Mouse (Mus musculus) heart, embryonic 12.5 days (tissue): ENCODE measurements at regions not wholly inside any gene's neighbourhood (a gene's known extent, or its start where the extent isn't known, plus 50 kb on each side); places are given as distances from the start of the nearest gene placed in this dataset.

Source experiments
- ATAC-seq: fragments of 200-750 bp; cut with Nextera tagmentation; 2 replicates; pipeline ENCODE4 v1.8.0; 2017; ENCODE audit warnings: moderate TSS enrichment, moderate library complexity; ENCODE audit not compliant: insufficient number of reproducible peaks, low FRiP score
- H3K27ac ChIP-seq: fragments of 300-500 bp; sonication (generic); 2 replicates; pipeline ENCODE4 v1.5.1; 2016; ENCODE audit warnings: mild to moderate bottlenecking, moderate library complexity; ENCODE audit not compliant: poor library complexity, severe bottlenecking
- H3K27me3 ChIP-seq: fragments of 300-500 bp; sonication (generic); replicated peaks from 2 replicates; pipeline ENCODE4 v1.6.1; 2016; ENCODE audit warnings: mild to moderate bottlenecking, moderate library complexity
- H3K36me3 ChIP-seq: fragments of 300-500 bp; sonication (generic); 2 replicates; pipeline ENCODE4 v1.6.1; 2016; ENCODE audit warnings: mild to moderate bottlenecking, moderate library complexity
- H3K4me1 ChIP-seq: fragments of 300-500 bp; sonication (generic); replicated peaks from 2 replicates; pipeline ENCODE4 v1.6.1; 2016; ENCODE audit warnings: mild to moderate bottlenecking
- H3K4me2 ChIP-seq: fragments of 300-500 bp; sonication (generic); 2 replicates; pipeline ENCODE4 v1.6.1; 2016; ENCODE audit warnings: mild to moderate bottlenecking, moderate library complexity
- H3K4me3 ChIP-seq: fragments of 300-500 bp; sonication (generic); 2 replicates; pipeline ENCODE4 v1.5.1; 2016; ENCODE audit warnings: mild to moderate bottlenecking
- H3K9ac ChIP-seq: fragments of 300-500 bp; sonication (generic); 2 replicates; pipeline ENCODE4 v1.6.1; 2016; ENCODE audit warnings: mild to moderate bottlenecking, moderate library complexity
- H3K9me3 ChIP-seq: fragments of 300-500 bp; sonication (generic); replicated peaks from 2 replicates; pipeline ENCODE4 v1.6.1; 2016; ENCODE audit warnings: mild to moderate bottlenecking, moderate library complexity
- WGBS: fragments of 180-500 bp; shearing (Covaris S2); methylation state at CpG from one replicate; pipeline ENCODE4 v1.1.7; 2016; 5-methylcytosine and 5-hydroxymethylcytosine counted together

DNA sequence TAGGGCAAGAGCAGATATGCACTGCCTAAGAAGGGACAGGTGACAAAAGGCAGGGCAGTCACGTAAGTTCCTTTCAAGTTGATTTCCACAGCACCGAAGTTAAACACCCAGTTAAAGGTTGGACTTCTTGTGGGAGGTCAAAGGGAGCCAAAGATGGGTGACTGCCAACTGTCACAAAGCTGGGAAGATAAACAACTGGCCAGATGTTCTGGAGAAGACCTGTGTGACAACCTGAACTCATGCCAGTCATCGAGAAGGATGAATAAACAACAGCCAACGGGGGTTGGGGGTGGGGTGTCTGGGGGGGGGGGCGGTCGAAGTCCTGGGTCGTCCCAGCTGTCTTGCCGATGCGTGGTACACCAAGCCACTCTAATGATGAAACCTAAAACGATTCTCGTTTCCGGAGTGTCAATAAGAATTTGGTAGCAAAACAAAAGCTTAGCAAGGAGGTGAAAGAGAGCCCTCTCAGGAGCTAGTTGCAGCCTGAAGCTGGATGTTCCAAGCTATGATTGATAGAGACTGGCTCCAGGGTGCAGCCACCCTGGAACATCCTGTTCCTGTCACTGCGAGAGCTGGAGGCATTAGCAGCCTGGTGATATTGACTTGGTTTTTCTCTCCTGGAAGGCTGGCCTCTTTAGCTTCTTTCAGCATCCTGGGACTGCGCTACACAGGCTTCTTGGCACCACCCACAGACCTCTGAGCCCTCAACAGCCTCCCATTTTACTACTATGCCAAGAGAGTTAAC is 259.0 kb downstream of the Foxo1 start:
- H3K9me3 ChIP-seq: no peaks in the 10 kb centered on the region
- H3K36me3 ChIP-seq: no peaks in the 10 kb centered on the region
- 56% methylated on average over 14 of the region's 14 CpGs for WGBS
- H3K4me2 ChIP-seq: no peak overlapping the region
- no peak overlapping the region for H3K27ac ChIP-seq
- no peak overlapping the region for H3K9ac ChIP-seq
- no peak overlapping the region for H3K4me3 ChIP-seq
- no peak for ATAC-seq
- no peaks in the 10 kb centered on the region for H3K27me3 ChIP-seq
- no peaks in the 10 kb centered on the region for H3K4me1 ChIP-seq

DNA sequence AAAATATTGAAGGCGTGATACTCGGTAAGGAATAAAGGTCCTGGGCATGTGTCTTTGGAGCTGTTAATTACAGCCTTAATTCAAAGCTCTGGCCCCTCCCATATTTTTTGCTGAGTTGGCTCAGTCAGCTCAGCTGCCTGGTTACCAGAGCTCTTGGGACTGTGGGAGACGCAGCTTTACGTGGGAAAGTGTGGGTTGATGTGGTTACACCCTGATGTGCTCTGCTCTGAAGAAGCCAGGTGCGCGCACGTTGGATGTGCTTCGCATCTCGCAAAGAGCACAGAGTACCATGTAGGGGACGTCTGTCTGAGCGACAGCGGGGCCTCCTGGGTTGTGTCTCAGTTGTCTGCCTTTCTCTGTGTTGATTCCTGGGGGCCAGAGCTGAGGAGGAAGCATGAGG is 254.8 kb downstream of the Foxo1 start:
- WGBS: 81% methylated on average over 12 of the region's 12 CpGs
- no peaks in the 10 kb centered on the region for H3K36me3 ChIP-seq

DNA sequence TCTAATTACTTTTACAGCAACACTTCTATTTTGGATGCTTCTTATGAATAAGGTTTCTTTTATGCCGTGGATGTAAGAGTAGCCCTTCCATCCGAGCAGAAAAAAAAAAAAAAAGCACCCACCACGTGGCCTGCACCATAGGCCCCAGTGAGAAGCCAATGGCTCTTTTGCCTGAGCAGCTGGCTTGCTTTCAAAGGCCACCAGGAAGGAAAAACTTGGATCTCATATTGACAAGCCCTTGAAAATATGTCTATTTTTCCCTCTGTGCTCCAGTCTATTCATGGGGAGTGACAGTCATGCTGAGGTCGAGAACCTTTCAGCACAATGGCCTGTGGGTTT is 252.4 kb downstream of the Foxo1 start:
- WGBS: 40% methylated on average over 4 of the region's 4 CpGs
- Histone ChIP-seq H3K4me1 (peaks cover 9% of the 10 kb centered on the region), H3K4me2 (peak overlapping the region; percentile 45; the same call in 1 of the 2 replicates), H3K9ac (no peak overlapping the region), H3K4me3 (no peak overlapping the region), H3K27ac (no peak overlapping the region), H3K36me3 (no peaks in the 10 kb centered on the region), H3K9me3 (no peaks in the 10 kb centered on the region), H3K27me3 (no peaks in the 10 kb centered on the region)
- no peak for ATAC-seq

More for the DNA sequence above, 254.8 kb downstream of the Foxo1 start:
- no peak for ATAC-seq
- Histone ChIP-seq H3K27ac (no peak overlapping the region), H3K9me3 (no peaks in the 10 kb centered on the region), H3K4me1 (peaks cover 9% of the 10 kb centered on the region), H3K4me2 (no peak overlapping the region), H3K9ac (no peak overlapping the region), H3K27me3 (no peaks in the 10 kb centered on the region), H3K4me3 (no peak overlapping the region)

DNA sequence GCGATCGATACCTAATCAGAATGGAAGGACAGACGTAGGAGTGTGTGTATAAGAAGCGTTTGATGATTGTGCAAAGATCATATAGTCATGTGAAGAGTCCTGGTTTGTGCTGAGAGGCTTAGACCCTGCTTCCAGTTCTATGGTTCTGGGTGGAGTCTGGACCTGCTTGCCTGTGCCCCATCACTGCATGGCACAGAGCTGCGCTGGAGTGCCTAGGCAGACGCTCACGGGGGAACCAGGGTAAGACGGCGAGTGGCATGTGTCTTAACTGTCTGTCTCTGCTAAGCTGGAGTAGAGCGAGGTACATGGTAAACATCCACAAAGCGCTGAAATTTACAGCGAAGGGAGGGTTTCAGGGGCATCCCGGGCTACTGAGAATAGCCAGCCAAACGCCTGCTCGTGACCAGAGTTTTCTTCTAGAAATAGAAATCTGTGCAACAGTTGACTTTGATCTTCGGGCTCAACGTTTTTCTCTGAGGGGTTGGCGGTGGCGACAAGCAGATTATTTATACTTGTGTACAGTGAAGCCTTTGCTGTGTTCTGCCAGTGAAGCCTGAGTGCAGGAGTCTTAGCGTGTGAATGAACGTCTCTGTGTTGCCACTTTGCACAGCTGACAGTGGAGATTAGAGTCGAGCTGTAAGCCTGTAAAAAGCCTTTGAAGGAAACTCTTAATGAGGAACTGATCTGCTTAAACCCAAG is 251.9 kb downstream of the Foxo1 start:
- no peak for ATAC-seq
- no peaks in the 10 kb centered on the region for H3K9me3 ChIP-seq
- H3K4me3 ChIP-seq: no peak overlapping the region
- H3K27ac ChIP-seq: no peak overlapping the region
- no peak overlapping the region for H3K9ac ChIP-seq
- no peaks in the 10 kb centered on the region for H3K27me3 ChIP-seq
- peaks cover 9% of the 10 kb centered on the region for H3K4me1 ChIP-seq
- no peaks in the 10 kb centered on the region for H3K36me3 ChIP-seq
- H3K4me2 ChIP-seq: peak overlapping the region; percentile 45
- 47% methylated on average over 22 of the region's 22 CpGs for WGBS

DNA sequence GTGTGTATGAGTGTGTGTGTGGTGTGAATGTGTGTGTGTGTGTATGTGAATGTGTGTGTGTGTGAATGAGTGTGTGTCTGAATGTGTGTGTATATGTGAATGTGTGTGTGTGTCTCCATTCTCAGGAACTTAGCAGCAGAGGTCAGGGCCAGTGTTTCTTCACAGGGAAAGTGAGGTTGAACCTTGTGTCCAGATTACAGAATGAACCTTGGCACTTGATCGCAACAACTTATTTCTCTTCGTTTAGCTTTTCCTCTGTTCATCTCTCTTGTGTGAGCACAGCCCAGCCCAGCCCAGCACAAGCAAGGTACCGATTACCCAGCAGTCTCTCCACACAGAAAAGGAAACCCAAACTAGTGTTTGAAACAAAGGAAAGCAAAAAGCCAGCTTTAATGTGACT is 249.7 kb downstream of the Foxo1 start:
- Histone ChIP-seq H3K4me3 (no peak overlapping the region), H3K4me1 (peaks cover 19% of the 10 kb centered on the region), H3K27ac (no peak overlapping the region), H3K4me2 (no peak overlapping the region), H3K36me3 (no peaks in the 10 kb centered on the region), H3K9ac (no peak overlapping the region), H3K9me3 (no peaks in the 10 kb centered on the region), H3K27me3 (0 out of 2 replicates have a peak, but pooled peaks cover under 1% of the 10 kb centered on the region)
- 87% methylated on average over 3 of the region's 3 CpGs for WGBS
- no peak for ATAC-seq

DNA sequence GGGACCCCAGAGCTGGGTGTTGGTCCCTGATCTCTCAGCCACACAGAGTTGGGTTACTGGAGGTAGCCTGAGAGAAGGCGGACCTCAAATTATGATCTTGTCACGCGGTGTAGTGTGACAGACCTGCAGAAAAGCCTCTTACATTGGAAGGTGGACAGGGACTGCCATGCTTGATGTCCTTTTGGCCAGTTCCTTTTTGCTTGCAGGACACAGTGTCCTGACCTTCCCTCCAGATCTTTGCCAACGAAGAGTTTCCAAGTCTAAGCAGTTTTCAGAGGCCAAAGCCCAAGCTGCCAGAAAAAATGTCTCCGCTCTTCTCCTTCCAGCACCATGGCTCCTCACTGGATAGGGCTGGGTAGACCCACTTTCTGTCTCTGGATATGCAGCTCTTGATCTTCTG is 248.6 kb downstream of the Foxo1 start:
- ATAC-seq: no peak
- no peak overlapping the region for H3K4me3 ChIP-seq

DNA sequence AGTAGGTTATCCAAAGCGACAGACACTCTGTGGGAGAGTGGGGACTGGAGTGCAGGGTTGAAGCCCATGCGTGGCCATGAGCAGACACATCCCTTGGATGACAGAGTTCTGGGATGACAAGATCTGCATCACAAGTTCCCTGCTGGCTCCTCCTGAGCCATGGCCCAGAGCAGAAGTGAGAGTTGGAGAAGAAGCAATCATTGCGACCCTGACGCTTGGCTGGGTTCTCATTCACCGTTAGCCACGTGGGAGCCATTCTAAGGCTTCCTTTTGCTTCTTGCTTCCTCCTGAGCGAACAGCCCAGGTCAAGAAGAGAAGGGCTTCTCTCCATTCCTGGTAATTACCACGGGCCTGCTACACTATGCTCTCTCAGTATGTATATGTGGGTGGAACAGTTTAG is 244.6 kb downstream of the Foxo1 start:
- H3K4me1 ChIP-seq: peaks cover 10% of the 10 kb centered on the region
- no peak overlapping the region for H3K4me2 ChIP-seq
- H3K4me3 ChIP-seq: no peak overlapping the region
- H3K36me3 ChIP-seq: no peaks in the 10 kb centered on the region
- H3K27ac ChIP-seq: no peak overlapping the region
- WGBS: 80% methylated on average over 8 of the region's 8 CpGs
- no peak overlapping the region for H3K9ac ChIP-seq
- peaks cover 5% of the 10 kb centered on the region; the same call in 1 of the 2 replicates for H3K9me3 ChIP-seq
- ATAC-seq: no peak
- H3K27me3 ChIP-seq: 0 out of 2 replicates have a peak, but pooled peaks cover 4% of the 10 kb centered on the region

More for the DNA sequence above, 248.6 kb downstream of the Foxo1 start:
- no peak overlapping the region for H3K27ac ChIP-seq
- H3K36me3 ChIP-seq: no peaks in the 10 kb centered on the region
- WGBS: 93% methylated on average over 5 of the region's 5 CpGs
- H3K9me3 ChIP-seq: no peaks in the 10 kb centered on the region
- H3K9ac ChIP-seq: no peak overlapping the region
- no peak overlapping the region for H3K4me2 ChIP-seq
- 0 out of 2 replicates have a peak, but pooled peaks cover 4% of the 10 kb centered on the region for H3K27me3 ChIP-seq
- H3K4me1 ChIP-seq: peaks cover 19% of the 10 kb centered on the region

DNA sequence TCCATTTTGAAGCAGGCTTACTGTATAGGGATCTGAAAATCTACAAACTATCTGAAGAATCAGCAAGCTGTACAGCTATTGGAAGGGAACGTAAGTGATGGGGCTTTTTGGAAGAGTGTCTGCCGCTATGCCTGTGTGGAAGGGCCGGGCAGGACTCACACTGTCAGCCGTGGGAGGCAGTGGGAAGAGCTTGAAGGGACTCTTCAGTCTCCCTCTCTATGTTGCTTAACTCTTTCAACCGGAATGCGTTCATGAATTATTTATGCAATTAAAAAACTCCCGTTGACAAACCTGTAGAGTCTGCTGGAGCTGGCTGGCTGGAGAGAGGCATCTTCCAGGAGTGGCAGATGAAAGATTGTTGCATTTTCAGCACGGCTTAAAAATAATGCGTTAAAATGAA is 243.4 kb downstream of the Foxo1 start:
- H3K4me3 ChIP-seq: no peak overlapping the region
- H3K4me2 ChIP-seq: no peak overlapping the region
- H3K27ac ChIP-seq: no peak overlapping the region
- H3K4me1 ChIP-seq: peaks cover 10% of the 10 kb centered on the region
- H3K9ac ChIP-seq: no peak overlapping the region
- H3K27me3 ChIP-seq: 0 out of 2 replicates have a peak, but pooled peaks cover 4% of the 10 kb centered on the region
- ATAC-seq: no peak
- no peaks in the 10 kb centered on the region for H3K36me3 ChIP-seq
- WGBS: 79% methylated on average over 9 of the region's 9 CpGs
- peaks cover 7% of the 10 kb centered on the region; the same call in 1 of the 2 replicates for H3K9me3 ChIP-seq

DNA sequence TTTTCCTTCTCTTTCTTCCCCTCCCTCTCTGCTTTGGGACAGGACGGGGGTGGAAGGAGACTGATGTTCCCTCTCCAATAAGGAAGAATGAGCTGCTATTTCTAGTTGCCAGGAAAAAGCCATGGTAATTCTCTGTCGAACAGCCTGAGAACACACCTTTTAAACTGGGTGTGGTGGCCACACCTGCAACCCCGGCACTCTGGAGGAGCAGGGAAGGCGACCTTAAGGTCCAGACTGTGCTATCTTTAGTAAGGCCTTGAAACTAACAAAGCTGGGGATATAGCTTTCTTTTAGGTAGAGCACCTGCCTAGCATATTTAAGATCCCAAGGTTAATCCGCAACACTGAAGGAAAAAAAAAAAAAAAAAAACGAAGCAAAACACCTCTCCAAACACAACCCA is 242.7 kb downstream of the Foxo1 start:
- Histone ChIP-seq H3K27me3 (0 out of 2 replicates have a peak, but pooled peaks cover 4% of the 10 kb centered on the region), H3K4me2 (no peak overlapping the region), H3K4me1 (peaks cover 10% of the 10 kb centered on the region), H3K36me3 (no peaks in the 10 kb centered on the region), H3K4me3 (no peak overlapping the region), H3K9me3 (peaks cover 7% of the 10 kb centered on the region; the same call in 1 of the 2 replicates), H3K9ac (no peak overlapping the region), H3K27ac (no peak overlapping the region)
- no peak for ATAC-seq
- WGBS: 68% methylated on average over 6 of the region's 6 CpGs

DNA sequence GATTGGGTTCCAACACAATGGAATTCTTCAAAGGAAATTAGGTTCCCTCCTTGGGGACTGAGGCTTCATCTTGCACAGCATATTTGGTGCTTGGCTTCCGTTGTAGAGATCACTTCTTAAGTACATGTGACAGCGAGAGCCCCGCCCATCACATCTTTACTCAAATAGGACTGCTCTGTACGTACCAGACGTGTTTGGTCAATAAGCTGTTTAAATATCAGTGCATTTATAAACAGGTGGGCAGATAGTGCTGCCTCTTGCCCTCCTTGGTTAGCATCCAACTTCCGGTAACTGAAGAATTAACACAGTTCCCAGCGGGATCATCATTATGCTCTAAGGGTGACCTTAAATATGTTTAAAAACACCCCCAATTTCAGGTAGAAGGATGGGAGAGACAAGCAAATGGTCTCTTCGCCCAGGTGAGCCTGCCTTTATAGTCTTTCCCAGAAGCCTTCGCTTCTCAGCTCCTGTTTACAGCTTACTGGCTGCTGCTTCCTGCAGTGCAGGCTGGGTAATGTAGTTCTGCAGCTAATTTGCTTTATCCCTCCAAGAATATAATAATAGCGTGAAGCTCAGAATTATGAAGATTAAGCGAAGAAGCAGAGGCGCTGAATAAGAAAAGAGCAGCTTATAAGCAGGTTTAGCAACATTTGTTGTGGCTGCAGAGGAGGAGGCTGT is 242.1 kb downstream of the Foxo1 start:
- peaks cover 7% of the 10 kb centered on the region; the same call in 1 of the 2 replicates for H3K9me3 ChIP-seq
- no peaks in the 10 kb centered on the region for H3K36me3 ChIP-seq
- 55% methylated on average over 12 of the region's 12 CpGs for WGBS
- H3K27me3 ChIP-seq: 0 out of 2 replicates have a peak, but pooled peaks cover 4% of the 10 kb centered on the region
- H3K4me1 ChIP-seq: peaks cover 10% of the 10 kb centered on the region
- H3K27ac ChIP-seq: no peak overlapping the region
- no peak for ATAC-seq
- H3K9ac ChIP-seq: no peak overlapping the region
- peak overlapping the region; percentile 43 for H3K4me2 ChIP-seq
- H3K4me3 ChIP-seq: peak overlapping the region; percentile 20; the same call in 1 of the 2 replicates

DNA sequence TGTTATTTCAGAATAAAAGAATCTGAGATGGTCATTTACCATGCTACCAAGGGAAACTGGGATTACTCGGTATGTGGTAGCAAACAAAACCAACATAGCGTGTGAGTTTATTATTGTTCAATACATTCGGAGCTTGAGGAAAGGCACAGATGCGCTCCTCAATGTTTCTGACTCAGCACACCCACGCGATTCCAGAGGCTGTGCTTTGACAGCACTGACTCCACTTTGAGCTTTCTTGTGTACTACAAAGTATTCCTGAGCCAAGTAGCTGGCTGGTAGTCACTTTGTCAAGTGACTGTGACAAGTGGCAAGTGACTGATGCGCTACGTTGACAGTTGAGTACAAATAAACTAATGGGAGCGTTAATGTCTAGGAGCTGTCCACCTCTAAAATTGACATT is 235.8 kb downstream of the Foxo1 start:
- Histone ChIP-seq H3K4me1 (peaks cover 19% of the 10 kb centered on the region), H3K4me2 (no peak overlapping the region), H3K9ac (no peak overlapping the region), H3K27me3 (peaks cover 16% of the 10 kb centered on the region), H3K4me3 (no peak overlapping the region), H3K36me3 (no peaks in the 10 kb centered on the region), H3K9me3 (peaks cover 7% of the 10 kb centered on the region; the same call in 1 of the 2 replicates), H3K27ac (no peak overlapping the region)
- WGBS: 58% methylated on average over 9 of the region's 9 CpGs
- ATAC-seq: no peak
